Mouse (Mus musculus): ENCODE data around the gene Gfap.

Gfap gene

DNA sequence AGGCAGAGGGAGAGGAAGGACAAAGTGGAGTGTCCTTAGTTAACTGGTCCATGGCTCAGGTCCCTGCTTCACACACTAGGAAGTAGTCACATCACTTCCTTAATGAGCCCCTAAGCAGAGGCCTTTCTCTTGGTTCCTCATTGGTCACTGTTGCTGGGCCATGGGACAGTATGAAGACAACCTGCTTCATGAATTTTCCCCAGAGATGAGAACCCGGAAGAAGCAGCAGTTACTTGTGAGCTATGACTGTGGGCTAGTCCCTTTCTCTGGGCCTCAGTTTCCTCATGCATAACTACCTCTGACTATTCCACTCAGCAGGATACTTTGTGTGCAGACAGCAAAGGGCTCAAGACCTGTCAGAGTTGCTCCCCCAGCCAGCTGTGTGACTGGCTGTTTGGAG lies 63.3 kb downstream of the Gfap start:
- DNase-seq (ENCODE audit: low read depth, low spot score) = no peak

All from brain, adult 2 months (tissue).